Mouse (Mus musculus) B cell, adult 2 months (primary cell): ENCODE results near the gene Pwwp2a.

Source experiments
- DNase-seq, 2 experiments: peaks; one replicate each; pipeline ENCODE4 v3.0.0; 2022

The Pwwp2a gene

GRCm38 (mm10) chr11:43681472-43682414 lies at the start of gene Pwwp2a:
Pwwp2a (plus strand) TSS chr11:43681998.
- DNase-seq: peak; percentile 95 to 97

- DNase-seq: no peak
Measured at GRCm38 (mm10) chr11:43632566-43632965, 49.2 kb upstream of the Pwwp2a start.

- no peak for DNase-seq
Measured at GRCm38 (mm10) chr11:43633165-43633564, 48.6 kb upstream of the Pwwp2a start.

GRCm38 (mm10) chr11:43633658-43634401 lies 48.0 kb upstream of the Pwwp2a start:
- DNase-seq: peak in 1 of 2 experiments; percentile 3

- DNase-seq: no peak
Measured at GRCm38 (mm10) chr11:43636761-43637160, 45.0 kb upstream of the Pwwp2a start.

- no peak for DNase-seq
Measured at GRCm38 (mm10) chr11:43638486-43638885, 43.3 kb upstream of the Pwwp2a start.

GRCm38 (mm10) chr11:43643180-43643591 lies 38.6 kb upstream of the Pwwp2a start:
- no peak for DNase-seq

GRCm38 (mm10) chr11:43645286-43645685 lies 36.5 kb upstream of the Pwwp2a start:
- DNase-seq: peak; percentile 31 to 36

- peak; percentile 36 for DNase-seq
Measured at GRCm38 (mm10) chr11:43653051-43653475, 28.7 kb upstream of the Pwwp2a start.

GRCm38 (mm10) chr11:43656464-43656863 lies 25.3 kb upstream of the Pwwp2a start:
- no peak for DNase-seq

- DNase-seq: no peak
Measured at GRCm38 (mm10) chr11:43658010-43658409, 23.8 kb upstream of the Pwwp2a start.

GRCm38 (mm10) chr11:43667038-43667745 lies 14.6 kb upstream of the Pwwp2a start:
- no peak for DNase-seq

- DNase-seq: peak; percentile 70 to 77
Measured at GRCm38 (mm10) chr11:43682415-43683217, 818 bp downstream of the Pwwp2a start.

- no peak for DNase-seq
Measured at GRCm38 (mm10) chr11:43688850-43689249, 7.1 kb downstream of the Pwwp2a start.

- DNase-seq: no peak
Measured at GRCm38 (mm10) chr11:43696623-43697022, 14.8 kb downstream of the Pwwp2a start.

GRCm38 (mm10) chr11:43698621-43699020 lies 16.8 kb downstream of the Pwwp2a start:
- no peak for DNase-seq

GRCm38 (mm10) chr11:43700291-43700690 lies 18.5 kb downstream of the Pwwp2a start:
- DNase-seq: no peak

GRCm38 (mm10) chr11:43703552-43703951 lies 21.8 kb downstream of the Pwwp2a start:
- no peak for DNase-seq

- DNase-seq: no peak
Measured at GRCm38 (mm10) chr11:43705751-43706150, 24.0 kb downstream of the Pwwp2a start.

GRCm38 (mm10) chr11:43708409-43708808 lies 26.6 kb downstream of the Pwwp2a start:
- no peak for DNase-seq

GRCm38 (mm10) chr11:43712178-43712577 lies 30.4 kb downstream of the Pwwp2a start:
- no peak for DNase-seq

- DNase-seq: no peak
Measured at GRCm38 (mm10) chr11:43723411-43723810, 41.6 kb downstream of the Pwwp2a start.
